Mouse (Mus musculus) Patski (cell line): ENCODE measurements around the gene Pcnx3. TPM values are rescaled to one million over a fixed set of nuclear protein-coding genes. Genes with fewer than 3 reads are reported as not detected.

Experiments
- ATAC-seq: fragments of 100-300 bp; one replicate; pipeline ENCODE4 v1.8.0; 2021
- CTCF ChIA-PET: fragments of 350-600 bp; sonication (Branson Sonifier 250); formaldehyde crosslinking; loops from one replicate; lab custom pipeline; 2022; ENCODE audit warnings: inconsistent platforms; lab: Charles Lee
- POLR2A ChIA-PET: fragments of 350-600 bp; sonication (Branson Sonifier 250); formaldehyde crosslinking; loops from one replicate; lab custom pipeline; 2022; ENCODE audit warnings: antibody characterized with exemption, inconsistent platforms; lab: Charles Lee
- DNase-seq: peaks from one replicate; pipeline ENCODE4 v3.0.0-alpha.2; 2011; ENCODE audit warnings: low read depth, low spot score
- H3K27me3 ChIP-seq: fragments of 371-371 bp; one replicate; pipeline ENCODE4 v1.5.1; 2021
- CTCF ChIP-seq: fragments of 100-300 bp; IDR thresholded peaks from one replicate; pipeline ENCODE4 v1.5.1; 2021
- in situ Hi-C: fragments of 300-500 bp; cut with MboI; formaldehyde crosslinking; loops from 3 replicates; pipeline ENCODE4 v1.11.1; 2018; ENCODE audit warnings: low pct_unique_long_range_greater_than_20kb, mixed read lengths
- polyA plus RNA-seq: library from polyadenylated mRNA; unstranded; gene quantifications from one replicate; pipeline ENCODE4 v1.2.3, GENCODE M21; 2021

Gene Pcnx3
- polyA plus RNA-seq, 1 experiment from 2014 or later: 78.8 TPM

GRCm38 (mm10) chr19:5636036-5636570 lies 52.6 kb downstream of the Pcnx3 start:
- in situ Hi-C loops: no loop called here
- no peak for ATAC-seq

GRCm38 (mm10) chr19:5632120-5632519 lies 56.6 kb downstream of the Pcnx3 start:
- DNase-seq: no peak
- ATAC-seq: no peak
- POLR2A ChIA-PET: no interaction called here
- CTCF ChIA-PET: no interaction called here
- no peak for TF ChIP-seq CTCF
- no peaks in the 10 kb centered on the region for H3K27me3 ChIP-seq
- in situ Hi-C loops: no loop called here

More at GRCm38 (mm10) chr19:5636036-5636570, 52.6 kb downstream of the Pcnx3 start:
- POLR2A ChIA-PET: interaction anchor here (1.9 kb wide), 1 partner anchor 13 kb away, joined by 6 read pairs; no protein-coding TSS in a partner anchor
- no peak for TF ChIP-seq CTCF
- no peak for DNase-seq
- H3K27me3 ChIP-seq: no peaks in the 10 kb centered on the region
- CTCF ChIA-PET: interaction anchor here (1.5 kb wide), 1 partner anchor 67 kb away, joined by 3 read pairs; no protein-coding TSS in a partner anchor

DNA sequence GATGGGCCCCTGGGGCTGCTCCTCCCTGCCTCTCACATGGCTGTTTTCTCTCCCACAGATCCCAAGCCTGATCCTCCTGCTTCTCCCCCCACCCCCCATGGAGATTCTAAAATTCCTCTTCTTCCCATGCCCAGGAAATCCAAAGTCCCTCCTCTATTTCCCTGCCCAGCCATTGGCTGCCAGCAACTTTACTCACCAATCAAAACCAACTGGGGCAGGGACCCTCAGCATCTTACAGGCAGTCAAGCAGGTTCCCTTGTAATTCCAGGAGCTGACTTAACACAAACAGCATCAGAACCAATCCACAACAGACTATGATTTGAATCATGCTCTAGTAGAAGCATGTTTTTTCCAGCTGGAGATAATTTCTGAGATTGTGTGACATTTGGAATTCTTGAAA lies 58.8 kb downstream of the Pcnx3 start:
- no peaks in the 10 kb centered on the region for H3K27me3 ChIP-seq
- no peak for ATAC-seq
- TF ChIP-seq CTCF: no peak
- in situ Hi-C loops: no loop called here
- ChIA-PET POLR2A (interaction anchor here (0.7 kb wide), 1 partner anchor 237 kb away, joined by 6 read pairs; no protein-coding TSS in a partner anchor), CTCF (no interaction called here)
- no peak for DNase-seq

DNA sequence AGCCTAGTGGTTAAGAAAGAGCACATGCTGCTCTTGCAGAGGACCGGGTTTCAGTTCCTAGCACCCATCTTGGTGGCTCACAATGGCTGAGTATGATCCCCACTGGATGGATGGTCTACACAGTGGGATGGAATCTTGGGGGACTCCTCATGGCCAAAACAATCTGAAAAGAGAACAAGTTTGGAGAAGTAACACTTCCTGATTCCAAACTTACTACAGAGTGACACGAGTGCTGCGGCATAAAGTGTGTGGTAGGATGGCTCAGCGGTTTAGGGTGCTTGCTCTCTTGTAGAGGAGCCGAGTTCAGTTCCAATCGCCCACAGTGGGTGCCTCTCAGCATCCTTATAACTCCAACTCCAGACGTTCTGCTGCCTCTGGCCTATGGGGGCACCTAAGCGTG lies 63.4 kb downstream of the Pcnx3 start:
- TF ChIP-seq CTCF: no peak
- POLR2A ChIA-PET: no interaction called here
- DNase-seq: no peak
- ATAC-seq: no peak
- CTCF ChIA-PET: no interaction called here
- in situ Hi-C loops: no loop called here
- H3K27me3 ChIP-seq: peaks cover under 1% of the 10 kb centered on the region

DNA sequence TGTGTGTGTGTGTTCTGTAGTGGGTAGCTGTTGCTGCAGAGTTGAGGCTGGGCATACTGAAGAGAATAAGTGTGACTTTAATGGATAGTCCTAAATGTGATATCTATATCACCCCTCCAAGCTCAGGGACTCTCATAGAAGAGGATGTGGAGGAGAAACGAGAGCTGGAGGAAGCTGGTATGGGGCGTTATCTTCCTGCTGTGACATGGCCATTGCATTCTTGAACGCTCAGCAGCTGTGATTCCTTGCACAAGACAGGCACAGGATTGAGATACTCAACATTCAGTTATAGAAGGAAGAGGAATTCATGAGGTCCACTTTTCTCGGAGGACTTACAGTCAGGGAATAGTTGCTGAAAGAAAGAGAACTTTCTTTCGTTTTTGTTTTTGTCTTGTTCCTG lies 66.8 kb downstream of the Pcnx3 start:
- in situ Hi-C loops: no loop called here
- POLR2A ChIA-PET: no interaction called here
- CTCF ChIA-PET: interaction anchor here (1.8 kb wide), 1 partner anchor 12 kb away, joined by 4 read pairs; the partner anchor contains the start of gene Kat5
- no peak for TF ChIP-seq CTCF
- DNase-seq (no peak), ATAC-seq (no peak)
- H3K27me3 ChIP-seq: peaks cover 5% of the 10 kb centered on the region

DNA sequence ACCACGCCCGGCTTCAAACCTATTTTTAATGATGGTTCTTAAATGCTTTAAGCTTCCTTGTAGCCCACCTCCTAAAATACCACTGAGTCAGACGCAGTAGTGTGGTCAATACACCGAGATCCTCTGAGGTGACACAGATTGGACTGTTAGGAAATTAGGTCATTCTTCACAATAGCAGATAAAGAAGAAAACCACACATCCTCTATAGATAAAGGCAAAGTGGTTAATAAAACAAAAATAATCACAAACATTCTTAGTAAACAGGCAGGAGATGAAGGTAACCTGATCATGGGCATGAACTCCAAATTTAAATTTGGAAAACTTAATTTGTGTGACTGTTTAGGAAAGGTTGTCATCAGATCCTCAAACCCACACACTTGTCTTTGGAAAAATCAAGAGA lies 68.7 kb downstream of the Pcnx3 start:
- no peak for TF ChIP-seq CTCF
- in situ Hi-C loops: no loop called here
- no peak for ATAC-seq
- CTCF ChIA-PET: no interaction called here
- DNase-seq: no peak
- POLR2A ChIA-PET: no interaction called here
- H3K27me3 ChIP-seq: peaks cover 5% of the 10 kb centered on the region

DNA sequence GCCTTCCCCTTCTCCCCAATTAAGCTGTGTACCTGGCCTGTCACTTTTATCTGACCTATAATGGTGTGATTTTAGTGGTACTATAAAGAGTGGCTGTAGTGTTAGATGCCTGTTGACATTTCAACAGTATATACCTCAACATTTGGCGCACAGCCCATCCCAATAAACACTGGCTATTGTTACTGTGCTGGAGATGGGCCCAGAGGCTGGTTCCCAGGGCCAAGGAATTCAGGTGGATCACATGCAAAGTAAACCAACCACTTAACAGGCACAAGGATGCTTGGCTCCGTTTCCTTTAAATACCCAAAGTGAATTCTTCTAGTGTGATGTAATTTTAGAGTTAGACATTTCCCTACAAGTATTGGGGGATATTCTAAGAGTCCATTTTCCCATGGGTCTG lies 73.8 kb downstream of the Pcnx3 start:
- POLR2A ChIA-PET: no interaction called here
- H3K27me3 ChIP-seq: peaks cover 2% of the 10 kb centered on the region
- CTCF ChIA-PET: no interaction called here
- in situ Hi-C loops: no loop called here
- no peak for ATAC-seq
- TF ChIP-seq CTCF: no peak
- DNase-seq: no peak

Other genes with a start within 250 kb of the Pcnx3 start
- gene Fosl1, start 241.4 kb downstream of the Pcnx3 start, polyA plus RNA-seq: 2.1 TPM
- gene Ccdc85b, start 231.0 kb downstream of the Pcnx3 start, polyA plus RNA-seq: 16.8 TPM
- gene Fibp, start 228.3 kb downstream of the Pcnx3 start, polyA plus RNA-seq: 92.2 TPM
- gene Ctsw, start 220.4 kb downstream of the Pcnx3 start, polyA plus RNA-seq: 0.42 TPM
- 451 TPM for gene Efemp2, start 215.0 kb downstream of the Pcnx3 start, polyA plus RNA-seq
- 37.0 TPM for gene Mus81, start 200.5 kb downstream of the Pcnx3 start, polyA plus RNA-seq
- 1,610 TPM for gene Cfl1, start 198.5 kb downstream of the Pcnx3 start, polyA plus RNA-seq
- 1.6 TPM for gene 1700020D05Rik, start 185.1 kb downstream of the Pcnx3 start, polyA plus RNA-seq
- gene Snx32, start 178.4 kb downstream of the Pcnx3 start, polyA plus RNA-seq: 30.0 TPM
- 0.08 TPM for gene Ovol1, start 128.3 kb downstream of the Pcnx3 start, polyA plus RNA-seq
- gene Ap5b1, start 120.9 kb downstream of the Pcnx3 start, polyA plus RNA-seq: 8.3 TPM
- 79.1 TPM for gene Rnaseh2c, start 87.0 kb downstream of the Pcnx3 start, polyA plus RNA-seq
- 56.5 TPM for gene Kat5, start 78.7 kb downstream of the Pcnx3 start, polyA plus RNA-seq
- 94.7 TPM for gene Rela, start 51.4 kb downstream of the Pcnx3 start, polyA plus RNA-seq
- 18.1 TPM for gene Sipa1, start 25.2 kb downstream of the Pcnx3 start, polyA plus RNA-seq
- 45.5 TPM for gene Map3k11, start 166 bp downstream of the Pcnx3 start, polyA plus RNA-seq
- gene Kcnk7, start 15.5 kb upstream of the Pcnx3 start, polyA plus RNA-seq: 0.06 TPM
- 39.7 TPM for gene Ehbp1l1, start 37.4 kb upstream of the Pcnx3 start, polyA plus RNA-seq
- gene Fam89b, start 40.7 kb upstream of the Pcnx3 start, polyA plus RNA-seq: 73.0 TPM
- 747 TPM for gene Ltbp3, start 52.0 kb upstream of the Pcnx3 start, polyA plus RNA-seq
- 117 TPM for gene Scyl1, start 82.5 kb upstream of the Pcnx3 start, polyA plus RNA-seq
- gene Frmd8, start 186.4 kb upstream of the Pcnx3 start, polyA plus RNA-seq: 30.4 TPM
- gene Slc25a45, start 188.9 kb upstream of the Pcnx3 start, polyA plus RNA-seq: 7.1 TPM
- gene Tigd3, start 205.2 kb upstream of the Pcnx3 start, polyA plus RNA-seq: 1.2 TPM
- 94.5 TPM for gene Dpf2, start 224.1 kb upstream of the Pcnx3 start, polyA plus RNA-seq
- 6.5 TPM for gene Cdc42ep2, start 235.9 kb upstream of the Pcnx3 start, polyA plus RNA-seq